Mouse (Mus musculus): ENCODE results near the gene Fgfr2. TPM values are rescaled to one million over a fixed set of nuclear protein-coding genes. Genes with fewer than 3 reads are reported as not detected.
A peak's percentile ranks its signal among the peaks of the same experiment; 100 is the strongest.

Fgfr2 gene
- polyA plus RNA-seq, 1 experiment, result 59.9 TPM

GRCm38 (mm10) chr7:132558141-132558736 is 564.9 kb downstream of the Fgfr2 start:
- TF ChIP-seq CTCF (IDR thresholded peaks at IDR 0.05; ENCODE audit: borderline replicate concordance, insufficient read depth, low read length), result no peak
- no peak for TF ChIP-seq POLR2A (IDR thresholded peaks at IDR 0.05; ENCODE audit: low read depth, low read length)

GRCm38 (mm10) chr7:132556575-132556974 is 566.6 kb downstream of the Fgfr2 start:
- Histone ChIP-seq H3K4me3 (ENCODE audit: insufficient read depth, low read length) (no peak overlapping the region), H3K4me1 (ENCODE audit: control insufficient read depth, insufficient read depth, low read length) (0 out of 2 replicates have a peak, but pooled peaks cover 1% of the 10 kb centered on the region), H3K27ac (ENCODE audit: insufficient read depth, low read length) (no peak overlapping the region)
- TF ChIP-seq CTCF (IDR thresholded peaks at IDR 0.05; ENCODE audit: borderline replicate concordance, insufficient read depth, low read length) (no peak), POLR2A (IDR thresholded peaks at IDR 0.05; ENCODE audit: low read depth, low read length) (no peak)

More at GRCm38 (mm10) chr7:132558141-132558736, 564.9 kb downstream of the Fgfr2 start:
- no peak overlapping the region for H3K27ac ChIP-seq (ENCODE audit: insufficient read depth, low read length)
- 0 out of 2 replicates have a peak, but pooled peaks cover 1% of the 10 kb centered on the region for H3K4me1 ChIP-seq (ENCODE audit: control insufficient read depth, insufficient read depth, low read length)
- no peak overlapping the region for H3K4me3 ChIP-seq (ENCODE audit: insufficient read depth, low read length)

GRCm38 (mm10) chr7:132555911-132556310 is 567.2 kb downstream of the Fgfr2 start:
- Histone ChIP-seq H3K4me1 (ENCODE audit: control insufficient read depth, insufficient read depth, low read length) (0 out of 2 replicates have a peak, but pooled peaks cover 1% of the 10 kb centered on the region), H3K4me3 (ENCODE audit: insufficient read depth, low read length) (no peak overlapping the region), H3K27ac (ENCODE audit: insufficient read depth, low read length) (no peak overlapping the region)
- TF ChIP-seq POLR2A (IDR thresholded peaks at IDR 0.05; ENCODE audit: low read depth, low read length) (no peak), CTCF (IDR thresholded peaks at IDR 0.05; ENCODE audit: borderline replicate concordance, insufficient read depth, low read length) (no peak)

GRCm38 (mm10) chr7:132554091-132554490 is 569.1 kb downstream of the Fgfr2 start:
- no peaks in the 10 kb centered on the region for H3K4me1 ChIP-seq (ENCODE audit: control insufficient read depth, insufficient read depth, low read length)
- H3K27ac ChIP-seq (ENCODE audit: insufficient read depth, low read length), result no peak overlapping the region
- no peak overlapping the region for H3K4me3 ChIP-seq (ENCODE audit: insufficient read depth, low read length)
- no peak for TF ChIP-seq CTCF (IDR thresholded peaks at IDR 0.05; ENCODE audit: borderline replicate concordance, insufficient read depth, low read length)
- TF ChIP-seq POLR2A (IDR thresholded peaks at IDR 0.05; ENCODE audit: low read depth, low read length), result no peak

GRCm38 (mm10) chr7:132551351-132552126 is 571.6 kb downstream of the Fgfr2 start:
- H3K27ac ChIP-seq (ENCODE audit: insufficient read depth, low read length), result no peak overlapping the region
- no peaks in the 10 kb centered on the region for H3K4me1 ChIP-seq (ENCODE audit: control insufficient read depth, insufficient read depth, low read length)
- H3K4me3 ChIP-seq (ENCODE audit: insufficient read depth, low read length), result peak overlapping the region; percentile 55
- TF ChIP-seq POLR2A (IDR thresholded peaks at IDR 0.05; ENCODE audit: low read depth, low read length) (peak; percentile 74), CTCF (IDR thresholded peaks at IDR 0.05; ENCODE audit: borderline replicate concordance, insufficient read depth, low read length) (peak; percentile 96)

GRCm38 (mm10) chr7:132547126-132547525 is 576.0 kb downstream of the Fgfr2 start:
- no peak overlapping the region for H3K27ac ChIP-seq (ENCODE audit: insufficient read depth, low read length)
- H3K4me1 ChIP-seq (ENCODE audit: control insufficient read depth, insufficient read depth, low read length), result no peaks in the 10 kb centered on the region
- no peak for TF ChIP-seq POLR2A (IDR thresholded peaks at IDR 0.05; ENCODE audit: low read depth, low read length)
- no peak for TF ChIP-seq CTCF (IDR thresholded peaks at IDR 0.05; ENCODE audit: borderline replicate concordance, insufficient read depth, low read length)
- no peak overlapping the region for H3K4me3 ChIP-seq (ENCODE audit: insufficient read depth, low read length)

GRCm38 (mm10) chr7:132542427-132542826 is 580.7 kb downstream of the Fgfr2 start:
- TF ChIP-seq CTCF (IDR thresholded peaks at IDR 0.05; ENCODE audit: borderline replicate concordance, insufficient read depth, low read length) (no peak), POLR2A (IDR thresholded peaks at IDR 0.05; ENCODE audit: low read depth, low read length) (no peak)
- Histone ChIP-seq H3K4me3 (ENCODE audit: insufficient read depth, low read length) (no peak overlapping the region), H3K27ac (ENCODE audit: insufficient read depth, low read length) (no peak overlapping the region), H3K4me1 (ENCODE audit: control insufficient read depth, insufficient read depth, low read length) (no peaks in the 10 kb centered on the region)

- H3K27ac ChIP-seq (ENCODE audit: insufficient read depth, low read length), result no peak overlapping the region
- H3K4me1 ChIP-seq (ENCODE audit: control insufficient read depth, insufficient read depth, low read length), result no peaks in the 10 kb centered on the region
- TF ChIP-seq POLR2A (IDR thresholded peaks at IDR 0.05; ENCODE audit: low read depth, low read length) (no peak), CTCF (IDR thresholded peaks at IDR 0.05; ENCODE audit: borderline replicate concordance, insufficient read depth, low read length) (no peak)
- H3K4me3 ChIP-seq (ENCODE audit: insufficient read depth, low read length), result no peak overlapping the region
These were observed 581.6 kb downstream of the Fgfr2 start for GRCm38 (mm10) chr7:132541566-132541965.

- TF ChIP-seq POLR2A (IDR thresholded peaks at IDR 0.05; ENCODE audit: low read depth, low read length) (no peak), CTCF (IDR thresholded peaks at IDR 0.05; ENCODE audit: borderline replicate concordance, insufficient read depth, low read length) (no peak)
- no peak overlapping the region for H3K27ac ChIP-seq (ENCODE audit: insufficient read depth, low read length)
- no peaks in the 10 kb centered on the region for H3K4me1 ChIP-seq (ENCODE audit: control insufficient read depth, insufficient read depth, low read length)
- H3K4me3 ChIP-seq (ENCODE audit: insufficient read depth, low read length), result no peak overlapping the region
These were observed 582.6 kb downstream of the Fgfr2 start for GRCm38 (mm10) chr7:132540597-132540996.

GRCm38 (mm10) chr7:132529206-132529605 is 593.9 kb downstream of the Fgfr2 start:
- Histone ChIP-seq H3K27ac (ENCODE audit: insufficient read depth, low read length) (no peak overlapping the region), H3K4me3 (ENCODE audit: insufficient read depth, low read length) (no peak overlapping the region), H3K4me1 (ENCODE audit: control insufficient read depth, insufficient read depth, low read length) (no peaks in the 10 kb centered on the region)
- TF ChIP-seq POLR2A (IDR thresholded peaks at IDR 0.05; ENCODE audit: low read depth, low read length) (no peak), CTCF (IDR thresholded peaks at IDR 0.05; ENCODE audit: borderline replicate concordance, insufficient read depth, low read length) (no peak)
